Mouse (Mus musculus) spleen, postnatal 36 days (tissue): ENCODE results near the gene Siglecf.
A peak's percentile ranks its signal among the peaks of the same experiment; 100 is the strongest.

Experiments
- DNase-seq, 2 experiments: peaks; one replicate each; pipeline ENCODE4 v3.0.0; 2022; ENCODE audit warnings: low spot score in 2 of 2, mixed read lengths in 1 of 2

Siglecf gene

DNA sequence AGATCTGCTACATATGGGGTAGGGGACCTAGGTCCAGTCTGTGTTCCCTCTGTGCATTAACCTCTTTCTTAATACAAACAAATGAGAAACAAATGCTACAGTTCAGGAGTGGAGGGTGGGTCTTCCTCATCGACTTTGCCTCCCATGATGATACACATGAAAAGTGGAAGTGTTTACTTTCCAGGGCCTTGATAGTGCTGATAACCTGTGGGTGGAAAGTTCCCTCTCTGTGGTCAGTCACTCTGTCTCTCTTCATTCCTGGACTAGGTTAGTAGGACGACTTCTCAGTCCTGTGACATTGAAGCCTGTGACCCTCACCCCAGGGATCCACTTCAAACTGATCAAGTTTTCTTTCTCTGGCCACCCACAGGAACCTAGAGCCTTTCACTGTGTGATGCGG is at the start of gene Siglecf:
Gene Siglecf, plus strand, starts transcription at position 188 of the 400 bp plus-strand sequence.
- no peak for DNase-seq

DNA sequence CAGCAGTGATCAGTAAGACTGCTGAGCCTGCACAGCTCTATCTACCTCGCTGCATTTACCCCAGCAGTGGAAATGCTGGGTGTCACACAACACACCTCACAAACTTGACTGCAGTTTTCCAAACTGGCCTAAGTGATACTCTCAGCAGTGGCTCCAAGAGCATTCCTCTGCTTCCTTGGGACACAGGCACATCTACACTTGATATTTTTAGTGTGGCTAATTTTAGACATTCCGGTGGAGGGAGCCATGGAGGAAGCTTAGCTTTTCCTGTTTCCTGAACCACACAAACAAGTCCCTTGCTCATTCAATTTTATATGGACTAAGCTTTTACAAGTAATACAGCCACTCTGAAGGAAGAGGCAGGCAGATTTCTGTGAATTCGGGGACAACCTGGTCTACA is 45.9 kb upstream of the Siglecf start:
- DNase-seq, result no peak

DNA sequence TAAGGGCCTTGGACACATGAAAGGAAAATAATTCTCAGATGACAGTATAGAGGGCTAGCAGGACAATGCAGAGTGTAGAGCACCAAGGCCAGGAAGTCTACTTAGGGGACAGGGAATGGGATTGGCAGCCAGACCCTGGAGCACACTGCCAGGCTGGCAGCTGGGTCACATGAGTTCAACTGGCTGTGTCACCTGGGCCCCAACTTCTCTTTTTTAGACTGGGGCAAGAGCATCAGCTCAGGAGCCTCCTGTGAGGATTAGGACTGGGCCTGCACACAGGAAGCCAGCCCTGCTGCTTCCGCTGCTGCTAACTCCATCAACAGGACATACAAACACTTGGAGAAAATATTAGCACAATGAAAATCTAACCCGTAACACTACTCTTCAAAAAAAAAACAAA is 42.1 kb upstream of the Siglecf start:
- DNase-seq, result peak; percentile 3 to 10

DNA sequence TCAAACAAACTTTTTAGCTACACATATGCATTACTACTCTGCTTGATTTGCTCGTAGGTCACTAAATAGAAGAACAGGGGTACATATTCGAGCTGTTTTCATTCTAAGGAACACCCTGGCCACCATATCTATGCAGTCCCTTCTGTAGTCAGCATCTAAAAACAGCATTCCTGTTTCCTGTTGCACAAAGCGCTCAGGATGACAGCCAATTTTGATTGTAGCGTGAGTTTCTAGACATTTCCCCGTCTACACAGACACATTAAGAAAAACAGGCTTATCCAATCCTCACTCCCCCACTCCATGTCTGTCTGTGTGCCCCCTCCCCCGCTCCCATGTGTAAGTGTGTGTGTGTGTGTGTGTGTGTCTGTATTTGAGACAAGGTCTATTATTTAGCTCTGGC is 39.5 kb upstream of the Siglecf start:
- no peak for DNase-seq

DNA sequence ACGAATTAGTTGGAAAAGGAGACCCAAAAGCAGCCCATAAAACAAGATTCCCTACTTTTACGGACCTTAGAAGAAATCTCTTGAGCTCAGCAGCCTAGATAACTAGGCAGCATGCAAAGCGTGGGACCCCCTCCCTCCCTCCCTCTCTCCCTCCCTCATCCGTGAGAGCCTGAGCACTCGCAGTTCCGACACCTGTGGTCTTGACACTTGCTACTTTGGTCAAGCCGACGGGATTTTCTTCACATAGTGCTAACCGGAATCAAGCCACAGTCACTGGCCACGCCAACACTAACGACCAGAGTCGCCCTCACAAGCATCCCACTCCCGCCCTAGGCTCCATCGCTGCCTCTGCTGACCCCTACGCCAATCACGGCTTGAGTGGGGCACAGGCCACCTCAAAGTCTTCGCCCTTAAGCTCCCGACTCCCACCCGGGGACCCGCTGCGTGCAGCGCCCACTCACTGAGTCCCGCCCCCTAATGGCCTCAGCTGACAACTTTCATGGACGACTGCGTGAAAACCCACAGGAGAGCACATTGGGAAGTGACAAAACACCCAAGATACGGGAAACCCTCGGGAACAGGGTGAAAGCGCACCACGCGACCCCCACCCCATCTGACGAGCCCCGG is 38.6 kb upstream of the Siglecf start:
- peak in 1 of 2 experiments; percentile 47 for DNase-seq

DNA sequence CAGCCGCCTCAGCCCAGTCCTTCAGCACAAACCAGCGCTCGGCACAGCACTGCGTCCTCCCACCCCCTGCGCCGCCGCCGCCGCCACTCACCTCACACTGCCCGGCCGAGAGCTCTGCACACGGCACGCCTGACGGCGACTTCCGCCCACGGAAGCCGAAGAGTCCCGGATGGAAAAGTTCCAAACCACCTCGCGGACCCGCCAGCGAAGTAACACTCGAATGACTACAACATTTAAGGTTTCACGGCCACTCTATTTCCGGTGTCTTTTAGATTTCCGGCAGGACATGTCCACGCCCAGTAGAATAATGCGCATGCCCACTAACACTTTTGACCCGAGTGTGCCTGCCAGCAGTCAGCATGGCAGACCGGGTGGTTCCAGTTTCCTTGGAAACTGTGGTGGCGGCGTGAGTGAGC is 38.1 kb upstream of the Siglecf start, which contains the start of gene Zfp715:
Gene Zfp715, minus strand, starts transcription at position 282 of the 416 bp plus-strand sequence.
- peak; percentile 90 to 92 for DNase-seq

DNA sequence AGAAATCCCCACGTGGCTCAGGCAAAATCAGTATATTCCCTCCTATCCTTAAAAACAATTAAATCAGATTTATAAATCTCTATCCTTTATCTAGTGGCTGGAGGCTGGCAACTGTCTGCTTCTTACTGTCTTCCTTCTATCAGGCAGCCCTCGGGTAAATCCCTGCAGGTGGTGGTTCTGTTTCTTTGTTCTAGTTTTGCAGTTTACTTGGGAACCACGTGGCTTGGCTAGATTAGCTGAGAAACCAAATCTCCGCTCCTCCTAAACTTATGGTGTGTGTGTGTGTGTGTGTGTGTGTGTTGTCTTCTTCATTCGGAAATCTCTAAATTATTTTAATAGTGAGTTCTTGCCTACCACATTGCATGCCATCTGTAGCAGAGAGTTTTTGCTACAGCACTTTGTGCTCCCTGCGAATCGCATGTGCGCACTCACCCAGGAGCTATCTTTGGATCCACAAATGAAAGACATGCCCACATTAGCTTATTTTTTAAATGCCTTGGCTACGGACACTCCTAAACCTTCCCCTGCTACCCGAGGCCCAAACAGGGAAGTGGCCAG is 24.8 kb upstream of the Siglecf start:
- no peak for DNase-seq

DNA sequence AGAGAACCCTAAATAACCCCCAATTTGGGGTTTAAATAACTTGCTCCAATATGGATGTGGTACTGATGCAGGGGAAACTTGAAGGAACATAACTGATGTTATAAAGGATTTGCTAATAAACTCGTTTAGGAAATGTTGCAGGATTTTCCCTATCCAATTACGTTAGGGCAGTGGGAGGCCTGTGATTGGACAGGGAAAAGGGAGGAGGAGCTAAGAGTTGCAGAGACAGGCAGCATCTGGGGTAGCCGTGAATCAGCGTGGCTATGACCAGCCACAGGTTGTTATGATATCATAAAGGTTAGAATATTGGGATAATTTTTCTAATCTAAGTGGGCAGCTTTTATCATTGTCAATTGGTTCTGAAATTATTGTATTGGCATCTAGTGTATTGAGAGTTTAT is 23.0 kb upstream of the Siglecf start:
- DNase-seq, result no peak

DNA sequence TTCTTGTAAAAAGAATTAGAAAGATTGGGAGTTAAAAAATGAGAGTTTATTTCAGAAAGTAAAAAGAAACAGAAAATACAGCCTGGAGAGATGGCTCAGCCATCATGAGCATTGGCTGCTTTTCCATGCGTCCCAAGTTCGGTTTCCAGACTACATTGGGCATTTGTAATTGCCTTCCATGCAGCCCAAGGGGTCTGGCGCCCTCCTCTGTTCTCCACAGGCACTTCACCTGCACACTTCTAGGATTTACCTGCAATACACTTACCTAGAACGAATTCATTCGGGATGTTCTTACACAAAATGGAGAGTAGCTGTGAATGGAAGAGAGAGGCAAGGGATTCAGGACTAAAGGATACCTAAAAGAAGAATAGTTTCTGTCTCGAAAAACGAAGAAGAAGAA is 17.9 kb upstream of the Siglecf start:
- DNase-seq, result no peak

DNA sequence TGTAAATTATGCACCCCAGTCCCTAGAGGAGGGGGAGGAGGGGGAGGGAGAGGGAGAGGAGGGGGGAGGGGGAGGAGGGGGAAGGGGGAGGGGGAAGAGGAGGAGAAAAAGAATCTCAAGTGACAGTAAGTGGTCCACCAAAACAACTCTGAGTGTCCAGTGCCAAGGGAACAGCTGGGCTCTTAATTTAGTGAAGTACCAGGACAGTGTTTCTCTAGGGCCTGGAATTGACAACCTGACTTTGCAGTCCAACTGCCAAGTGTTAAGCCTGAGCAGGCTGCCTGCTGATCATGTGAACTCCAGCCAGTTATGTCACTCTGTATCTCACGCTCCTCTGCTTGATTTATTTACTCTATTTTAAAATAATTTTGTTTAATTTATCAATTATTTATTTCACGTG is 17.2 kb upstream of the Siglecf start:
- no peak for DNase-seq

DNA sequence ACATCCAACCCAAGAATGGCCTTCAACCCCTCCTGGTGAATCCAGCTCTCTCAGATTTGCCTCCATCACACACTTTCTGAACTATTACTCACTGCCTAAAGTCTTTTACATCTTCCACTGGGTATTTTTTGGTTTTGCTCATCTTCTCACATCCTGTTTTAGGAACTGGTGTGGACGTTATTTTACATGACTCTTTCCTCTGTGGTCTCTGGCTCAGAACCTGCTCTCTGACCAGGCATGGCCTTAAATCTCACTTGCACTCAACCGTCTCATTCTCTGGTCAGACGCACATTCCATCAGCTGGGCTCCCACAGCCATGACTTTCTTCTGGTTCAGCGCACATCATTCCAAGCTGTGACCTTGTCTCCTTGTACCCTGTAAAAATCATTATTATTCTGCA is 10.4 kb upstream of the Siglecf start:
- no peak for DNase-seq

DNA sequence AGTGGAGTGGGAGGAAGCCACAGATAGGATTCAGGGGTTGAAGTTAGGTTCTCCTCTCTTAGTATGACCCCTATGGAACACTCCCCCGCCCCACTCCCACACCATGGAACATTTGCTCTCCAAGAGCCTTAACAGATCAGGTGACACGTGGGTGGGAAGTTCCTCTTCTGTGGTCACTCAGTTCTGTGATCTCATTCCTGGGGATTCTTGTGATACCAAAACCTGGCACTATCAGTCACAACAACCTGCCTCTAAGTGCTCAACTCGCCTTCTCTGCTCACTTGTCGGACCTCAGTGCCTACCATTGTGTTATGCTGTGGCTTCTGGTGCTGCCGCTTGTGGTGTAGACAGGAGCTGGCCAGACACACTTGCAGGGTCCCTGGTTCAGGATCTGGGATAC is 8.0 kb upstream of the Siglecf start:
- DNase-seq, result no peak

DNA sequence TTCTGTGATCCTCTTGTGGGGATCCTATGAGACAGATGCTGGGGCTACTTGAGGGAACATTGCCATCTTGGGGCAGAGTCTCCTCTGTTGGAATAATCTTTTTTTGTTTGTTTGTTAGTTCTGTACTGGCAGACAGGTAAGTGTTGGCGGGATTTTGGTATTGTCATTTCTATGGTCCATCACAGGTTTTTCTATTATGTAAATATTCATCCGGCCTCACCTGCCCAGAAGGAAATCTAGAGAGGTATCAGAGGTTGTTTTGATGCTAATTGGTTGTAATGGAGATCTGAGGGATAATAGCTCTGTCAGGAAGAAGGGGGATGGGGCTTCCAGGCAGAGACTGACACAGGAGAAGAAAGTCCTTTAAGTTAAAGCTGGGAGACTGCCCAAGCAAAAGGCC is 7.1 kb upstream of the Siglecf start:
- no peak for DNase-seq

DNA sequence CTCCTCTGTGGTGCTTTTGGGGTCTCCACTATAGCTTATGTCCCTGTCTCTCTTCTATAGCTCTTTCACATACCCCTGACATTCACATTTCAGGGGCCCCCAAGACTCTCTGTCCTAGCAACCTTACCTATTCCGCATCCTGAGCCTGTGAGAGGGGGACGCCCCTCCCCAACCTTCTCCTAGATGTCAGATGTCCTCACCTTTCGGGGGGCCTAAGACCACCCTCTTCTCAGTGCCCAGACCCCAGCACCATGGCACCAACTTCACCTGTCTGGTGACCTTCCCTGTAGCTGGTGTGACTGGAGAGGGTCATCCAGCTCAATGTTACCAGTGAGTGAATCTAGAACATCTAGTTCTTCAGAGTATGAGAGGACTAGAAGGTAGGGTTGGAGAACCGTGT is 6.7 kb upstream of the Siglecf start:
- no peak for DNase-seq

DNA sequence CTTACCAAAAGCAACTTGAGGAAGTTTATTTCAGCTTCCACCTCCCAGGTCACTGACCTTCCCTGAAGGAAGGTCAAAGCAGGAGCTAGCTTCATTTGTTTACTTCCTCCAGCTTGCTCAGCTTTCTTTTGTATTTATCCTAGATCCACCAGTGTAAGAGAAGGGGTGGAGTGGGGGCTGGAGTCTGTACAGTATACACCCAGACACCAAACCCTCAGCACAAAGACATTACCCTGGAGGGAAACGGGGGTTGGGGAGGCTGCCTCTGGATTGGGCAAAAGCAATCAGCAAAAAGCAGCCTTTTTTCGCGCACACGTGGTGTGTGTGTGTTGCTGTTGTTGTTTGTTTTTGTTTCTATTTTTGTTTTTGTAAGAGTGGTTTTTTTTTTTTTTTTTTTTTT is 5.0 kb upstream of the Siglecf start:
- no peak for DNase-seq

DNA sequence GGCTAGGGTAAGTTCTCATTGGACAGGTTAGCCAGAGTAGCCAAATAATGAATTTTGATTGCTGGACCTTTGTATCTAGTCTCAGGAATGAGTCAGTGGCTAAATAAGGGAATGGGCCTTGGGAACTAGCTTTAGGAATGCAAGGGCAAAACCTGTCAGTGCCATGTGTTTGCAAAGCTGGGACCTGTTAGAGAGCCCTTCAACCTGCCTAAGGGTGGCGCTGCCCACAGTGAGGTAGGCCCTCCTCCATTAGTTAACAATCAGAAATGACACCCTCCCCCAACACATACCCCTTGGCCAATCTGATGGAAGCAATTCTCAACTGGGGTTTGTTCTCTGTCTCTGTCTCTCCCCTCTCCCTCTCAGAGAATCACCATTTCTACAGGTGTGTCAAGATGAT is 4.6 kb upstream of the Siglecf start:
- DNase-seq, result no peak

DNA sequence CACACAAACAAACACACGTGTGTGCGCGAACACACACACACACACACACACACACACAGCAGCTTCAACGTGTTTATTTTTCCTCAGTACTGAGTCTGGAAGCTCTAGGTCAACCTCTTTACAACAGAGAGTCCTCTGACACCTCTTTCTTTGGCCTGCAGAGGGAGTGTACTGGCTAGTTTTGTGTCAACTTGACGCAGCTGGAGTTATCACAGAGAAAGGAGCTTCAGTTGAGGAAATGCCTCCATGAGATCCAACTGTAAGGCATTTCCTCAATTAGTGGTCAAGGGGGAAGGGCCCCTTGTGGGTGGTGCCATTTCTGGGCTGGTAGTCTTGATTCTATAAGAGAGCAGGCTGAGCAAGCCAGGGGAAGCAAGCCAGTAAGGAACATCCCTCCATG is 1.5 kb upstream of the Siglecf start:
- DNase-seq, result peak; percentile 32 to 33

DNA sequence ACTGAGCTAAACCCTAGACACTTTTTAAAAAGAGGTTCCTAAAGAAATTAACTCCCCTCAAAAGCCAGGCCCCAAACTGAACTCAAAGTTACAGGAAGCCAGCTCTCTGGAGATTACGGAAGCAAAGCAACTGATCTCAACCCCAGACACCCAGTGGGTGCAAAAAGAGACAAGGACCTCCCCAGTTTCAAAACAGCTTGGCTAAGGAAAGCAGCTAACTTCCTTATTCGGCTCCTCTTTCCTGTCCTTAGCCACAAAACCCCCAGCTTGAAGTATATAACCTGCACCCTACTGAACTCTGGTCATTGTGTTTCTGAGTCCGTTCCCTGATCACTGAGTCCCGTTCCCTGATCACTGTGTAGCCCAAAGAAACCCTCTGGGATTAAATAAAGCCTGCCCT is 2.0 kb downstream of the Siglecf start:
- peak; percentile 43 to 59 for DNase-seq

DNA sequence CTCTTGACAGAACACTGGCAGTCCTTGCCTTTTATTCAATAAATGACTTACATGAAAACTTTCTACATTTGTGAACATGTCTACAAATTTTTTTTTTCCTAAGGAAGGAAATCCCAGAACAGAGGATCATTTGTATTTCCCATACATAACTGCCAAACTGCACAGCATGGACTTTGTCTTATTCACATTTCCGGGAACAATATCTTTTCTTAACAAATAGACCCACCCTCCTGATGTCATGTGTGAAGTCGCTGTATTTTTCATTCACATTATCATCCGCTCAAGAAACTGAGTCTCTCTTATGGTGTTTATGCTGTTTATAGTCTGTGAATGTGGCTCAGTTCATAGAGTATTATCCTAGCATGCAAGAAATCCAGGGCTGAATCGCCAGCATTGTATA is 2.6 kb downstream of the Siglecf start:
- no peak for DNase-seq

DNA sequence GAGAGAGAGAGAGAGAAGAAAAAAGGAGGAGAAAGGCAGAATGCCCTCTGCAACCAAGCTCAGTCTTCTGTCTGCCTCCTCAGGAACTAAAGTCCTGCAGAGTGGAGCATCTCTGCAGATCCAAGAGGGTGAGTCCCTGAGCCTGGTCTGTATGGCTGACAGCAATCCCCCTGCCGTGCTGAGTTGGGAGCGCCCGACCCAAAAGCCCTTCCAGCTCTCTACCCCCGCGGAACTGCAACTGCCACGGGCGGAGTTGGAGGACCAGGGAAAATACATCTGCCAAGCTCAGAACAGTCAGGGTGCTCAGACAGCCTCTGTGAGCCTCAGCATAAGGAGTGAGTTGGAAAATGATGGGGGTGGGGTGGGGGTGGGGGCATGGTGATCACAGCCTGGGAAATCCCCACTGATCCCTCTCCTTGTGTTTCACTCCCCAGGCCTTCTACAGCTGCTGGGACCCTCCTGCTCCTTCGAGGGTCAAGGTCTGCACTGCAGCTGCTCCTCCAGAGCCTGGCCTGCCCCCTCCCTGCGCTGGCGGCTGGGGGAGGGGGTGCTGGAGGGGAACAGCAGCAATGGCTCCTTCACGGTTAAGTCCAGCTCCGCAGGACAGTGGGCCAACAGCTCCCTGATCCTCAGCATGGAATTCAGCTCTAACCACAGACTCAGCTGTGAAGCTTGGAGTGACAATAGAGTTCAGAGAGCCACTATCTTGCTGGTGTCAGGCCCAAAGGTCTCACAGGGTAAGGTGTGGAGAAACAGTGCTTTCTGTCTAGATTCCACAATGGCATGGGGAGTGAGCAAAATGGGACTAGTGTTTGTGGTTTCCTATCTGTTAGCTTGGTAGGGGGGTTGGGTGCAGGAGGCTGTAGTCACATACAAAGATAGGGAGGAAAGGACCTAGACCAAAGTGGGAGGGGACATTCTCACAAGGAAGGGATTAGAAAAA is 4.0 kb downstream of the Siglecf start:
- DNase-seq, result no peak

DNA sequence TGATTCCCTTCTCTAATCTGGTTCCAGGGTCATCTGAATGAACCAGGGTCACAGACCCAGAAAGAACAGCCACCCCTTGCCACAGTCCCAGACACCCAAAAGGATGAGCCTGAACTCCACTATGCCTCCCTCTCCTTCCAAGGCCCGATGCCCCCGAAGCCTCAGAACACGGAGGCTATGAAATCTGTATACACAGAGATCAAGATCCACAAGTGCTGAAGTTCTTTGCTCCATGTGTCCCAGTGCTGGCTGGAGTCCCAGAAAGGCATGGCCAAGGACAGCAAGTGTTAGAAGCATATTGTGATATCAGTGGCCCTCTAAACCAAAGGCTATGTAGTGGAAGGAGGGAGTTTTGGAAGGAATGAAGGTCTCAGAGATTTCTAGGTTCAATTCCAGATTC is 7.4 kb downstream of the Siglecf start:
- DNase-seq, result no peak

DNA sequence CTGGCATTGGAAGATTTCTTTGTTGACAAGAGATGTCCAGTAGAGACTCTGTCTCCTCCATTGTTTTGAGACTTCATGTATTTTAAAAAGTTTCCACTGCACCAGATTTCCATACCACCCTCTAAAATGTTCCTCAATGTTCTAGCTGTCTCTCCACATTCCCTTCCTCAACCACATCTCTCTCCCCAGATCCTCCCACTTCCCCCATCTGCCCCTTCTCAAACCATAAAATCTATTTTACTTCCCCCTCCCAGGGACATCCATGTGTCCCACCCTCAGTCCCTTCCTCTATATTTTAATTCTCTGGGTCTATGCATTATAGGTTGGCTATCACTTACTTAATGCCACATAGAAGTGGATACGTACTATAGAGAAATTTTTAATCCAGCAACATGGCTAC is 10.3 kb downstream of the Siglecf start:
- no peak for DNase-seq

DNA sequence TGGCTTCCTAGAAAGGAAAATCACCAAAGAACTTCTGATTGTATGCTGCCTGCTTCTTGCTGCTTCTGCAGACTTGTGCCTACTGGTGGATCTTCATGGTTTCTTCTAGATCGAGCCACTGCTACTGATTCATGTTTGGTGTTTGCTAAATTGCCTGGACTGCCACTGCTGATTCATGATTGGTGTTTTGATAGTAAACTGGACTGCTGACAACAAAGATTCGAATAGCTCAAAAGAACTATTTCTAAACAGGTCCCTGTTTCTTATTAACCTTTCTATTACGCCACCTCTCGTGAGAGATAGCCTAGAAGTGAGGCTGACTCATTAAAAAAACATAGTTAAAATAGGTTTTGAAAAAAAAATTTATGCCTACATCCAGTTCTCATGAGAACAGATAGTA is 10.9 kb downstream of the Siglecf start:
- no peak for DNase-seq
